Mouse (Mus musculus): ENCODE measurements around the gene Gm17455.

Gene Gm17455

GRCm38 (mm10) chr10:60399449-60399848 lies at the start of gene Gm17455:
Gm17455 (plus strand) TSS chr10:60399726.
- DNase-seq: no peak

DNA sequence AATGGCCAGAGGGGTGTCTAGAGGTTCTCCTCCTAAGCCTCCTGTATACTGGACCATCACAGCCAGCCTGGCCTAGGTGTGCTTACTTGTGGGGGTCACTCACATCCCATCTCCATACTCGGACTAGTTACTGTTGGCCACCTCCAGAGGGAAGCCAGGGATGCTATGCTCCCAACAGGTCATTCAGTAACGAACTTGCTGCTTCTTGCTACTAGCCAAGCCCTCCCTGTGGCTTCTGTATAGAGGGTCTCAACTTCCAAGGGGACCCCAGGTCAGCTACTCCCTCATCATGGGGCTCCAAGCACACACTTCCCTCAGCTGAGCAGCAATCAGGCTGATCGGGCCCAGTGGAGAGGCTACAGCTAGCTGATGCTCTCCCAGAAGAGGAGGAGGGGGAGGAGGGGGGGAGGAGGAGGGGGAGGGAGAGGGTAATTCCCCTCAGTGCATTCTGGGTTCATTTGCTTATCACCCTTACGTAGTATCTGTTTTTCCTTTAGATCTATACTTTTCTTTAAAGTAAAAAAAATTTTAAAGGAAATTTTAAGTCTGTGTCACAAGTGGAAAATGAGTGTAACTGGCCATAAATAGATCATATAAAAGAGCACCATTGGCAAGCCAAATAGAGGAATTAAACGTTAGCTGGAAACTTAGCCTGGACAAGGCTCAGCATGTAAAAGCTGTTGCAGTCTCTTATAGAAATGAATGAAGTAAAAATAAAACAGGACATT lies 49.3 kb upstream of the Gm17455 start:
- DNase-seq: no peak

DNA sequence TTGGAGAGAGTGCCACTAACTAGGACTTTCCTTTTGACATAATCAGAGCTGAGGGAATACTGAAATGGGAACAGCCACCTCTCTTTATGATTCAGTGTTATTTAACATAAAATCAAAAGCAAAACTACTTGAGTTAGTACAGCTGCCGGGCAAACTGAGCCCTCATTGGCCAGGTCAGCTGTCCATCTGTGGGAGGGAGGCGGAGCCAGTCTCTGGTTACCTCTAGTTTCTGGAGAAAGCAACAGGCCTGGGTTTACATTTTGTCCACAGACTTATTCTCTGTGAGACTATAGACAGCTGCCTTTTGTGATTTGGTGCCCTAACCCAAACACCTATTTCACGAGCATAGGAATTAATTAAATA lies 48.7 kb upstream of the Gm17455 start:
- DNase-seq: peak; percentile 95

GRCm38 (mm10) chr10:60351248-60351647 lies 48.3 kb upstream of the Gm17455 start:
- DNase-seq: peak; percentile 52

- DNase-seq: peak; percentile 71
Measured at GRCm38 (mm10) chr10:60351761-60352455, 47.6 kb upstream of the Gm17455 start.

DNA sequence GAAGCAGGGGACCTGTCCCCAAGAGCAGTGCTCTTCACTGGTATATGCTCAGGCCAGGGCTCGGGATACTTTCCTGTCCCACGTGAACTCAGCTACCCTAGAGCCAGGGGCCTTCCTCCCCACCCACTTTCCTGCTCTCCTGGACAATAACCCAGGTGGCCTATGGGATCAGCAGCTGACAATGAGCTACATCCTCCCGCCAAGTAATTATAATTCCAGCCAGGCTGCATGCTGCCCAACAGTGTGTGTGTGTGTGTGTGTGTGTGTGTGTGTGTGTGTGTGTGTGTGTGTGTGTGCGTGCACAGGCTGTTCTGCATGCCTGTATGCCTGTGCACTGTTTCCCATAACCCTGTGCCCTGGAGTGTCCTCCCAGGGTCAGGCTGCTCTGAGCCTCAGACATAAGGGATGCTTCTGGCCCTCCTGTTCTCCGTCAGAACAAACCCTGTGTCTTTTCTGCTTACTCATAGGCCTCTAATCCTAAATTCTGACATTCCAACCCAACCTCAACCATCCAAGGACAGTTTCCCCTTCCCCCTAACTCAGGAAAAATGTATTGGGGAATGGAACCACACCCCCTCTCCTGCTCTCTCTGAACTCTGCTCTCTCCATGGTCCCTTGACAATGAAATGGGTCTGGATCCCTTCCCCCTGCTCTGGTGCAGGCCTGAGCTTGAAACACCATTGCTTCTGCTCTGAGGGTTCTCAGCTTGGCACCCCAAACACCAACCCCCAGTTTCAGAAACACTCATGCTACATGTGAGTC lies 46.1 kb upstream of the Gm17455 start:
- peak; percentile 27 for DNase-seq

DNA sequence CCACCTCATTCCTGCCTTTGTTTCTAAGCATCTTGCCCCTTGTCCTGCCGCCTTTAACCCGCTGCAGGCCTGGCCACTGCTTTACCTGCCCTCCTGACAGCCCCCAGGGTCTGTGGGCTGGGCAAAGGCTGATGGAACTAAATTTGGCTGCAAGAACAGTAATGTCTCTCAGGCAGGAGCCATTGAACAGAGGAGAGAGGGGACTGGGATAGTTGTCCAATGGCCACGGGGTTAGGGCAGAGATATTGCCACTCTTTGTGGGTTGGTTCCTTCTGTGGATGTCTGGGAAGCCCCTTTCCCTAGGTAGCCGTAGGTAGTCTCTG lies 45.6 kb upstream of the Gm17455 start:
- no peak for DNase-seq

GRCm38 (mm10) chr10:60354881-60355677 lies 44.4 kb upstream of the Gm17455 start:
- DNase-seq: no peak

GRCm38 (mm10) chr10:60357441-60357840 lies 42.1 kb upstream of the Gm17455 start:
- no peak for DNase-seq

DNA sequence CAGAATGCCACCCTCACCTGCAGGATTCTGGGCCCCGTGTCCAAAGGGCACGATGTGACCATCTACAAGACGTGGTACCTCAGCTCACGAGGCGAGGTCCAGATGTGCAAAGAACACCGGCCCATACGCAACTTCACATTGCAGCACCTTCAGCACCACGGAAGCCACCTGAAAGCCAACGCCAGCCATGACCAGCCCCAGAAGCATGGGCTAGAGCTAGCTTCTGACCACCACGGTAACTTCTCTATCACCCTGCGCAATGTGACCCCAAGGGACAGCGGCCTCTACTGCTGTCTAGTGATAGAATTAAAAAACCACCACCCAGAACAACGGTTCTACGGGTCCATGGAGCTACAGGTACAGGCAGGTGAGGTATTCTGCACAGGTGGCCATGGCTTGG lies 41.6 kb upstream of the Gm17455 start:
- no peak for DNase-seq

- no peak for DNase-seq
Measured at GRCm38 (mm10) chr10:60358776-60359175, 40.8 kb upstream of the Gm17455 start.

DNA sequence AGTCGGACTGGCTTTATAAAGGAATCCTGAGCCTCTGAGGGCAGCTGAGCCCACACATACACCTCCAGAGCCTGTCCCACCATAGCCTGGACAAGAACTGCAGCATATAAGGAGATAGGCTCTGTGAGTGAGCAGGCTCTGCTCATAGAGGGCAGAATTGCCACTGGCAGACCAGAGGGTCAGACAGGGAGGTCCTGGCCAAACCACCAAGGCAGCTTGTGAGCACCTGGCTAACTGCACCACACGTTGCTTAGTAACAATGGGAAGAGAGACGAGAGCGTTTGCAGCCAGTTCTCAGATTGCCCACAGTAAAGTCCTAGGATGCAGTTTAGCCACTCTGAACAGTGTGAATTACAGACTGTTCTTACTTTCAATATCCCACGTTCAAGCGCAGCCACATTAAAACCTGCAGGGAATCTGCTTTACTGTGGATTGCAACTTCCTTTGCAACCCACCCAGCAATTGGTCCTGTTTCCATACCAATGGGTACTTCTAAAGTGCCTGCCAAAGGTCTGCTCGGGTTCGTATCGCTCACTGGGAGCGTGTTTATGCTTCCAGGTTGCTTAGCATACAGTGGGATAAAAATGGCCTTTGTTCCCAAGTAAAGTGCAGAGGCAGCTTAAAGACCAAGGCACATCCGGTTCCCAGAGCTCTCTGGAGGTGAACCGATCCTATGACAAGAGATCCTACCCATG lies 37.8 kb upstream of the Gm17455 start:
- no peak for DNase-seq

- DNase-seq: no peak
Measured at GRCm38 (mm10) chr10:60362310-60362628, 37.3 kb upstream of the Gm17455 start.

GRCm38 (mm10) chr10:60363426-60363825 lies 36.1 kb upstream of the Gm17455 start:
- no peak for DNase-seq

DNA sequence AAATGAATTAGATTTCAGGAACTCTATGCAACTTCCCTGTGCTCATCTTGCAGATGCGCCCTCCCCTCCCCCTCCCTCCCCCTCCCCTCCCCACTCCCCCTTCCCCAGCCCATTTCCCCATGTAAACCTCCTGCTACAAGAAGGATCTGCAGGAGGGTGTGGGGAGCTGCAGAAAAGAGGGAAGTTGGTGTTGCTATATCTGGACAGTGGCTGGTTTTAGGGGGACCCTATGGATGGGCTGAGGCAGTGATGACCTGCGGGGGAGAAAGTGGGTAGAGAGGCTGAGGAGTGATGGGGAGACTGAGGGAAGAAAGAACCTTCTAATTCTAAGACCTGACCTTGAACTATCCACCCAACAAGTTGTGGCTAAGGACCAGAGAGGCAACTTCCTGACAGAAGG lies 32.4 kb upstream of the Gm17455 start:
- DNase-seq: no peak

GRCm38 (mm10) chr10:60367904-60368303 lies 31.6 kb upstream of the Gm17455 start:
- DNase-seq: no peak

DNA sequence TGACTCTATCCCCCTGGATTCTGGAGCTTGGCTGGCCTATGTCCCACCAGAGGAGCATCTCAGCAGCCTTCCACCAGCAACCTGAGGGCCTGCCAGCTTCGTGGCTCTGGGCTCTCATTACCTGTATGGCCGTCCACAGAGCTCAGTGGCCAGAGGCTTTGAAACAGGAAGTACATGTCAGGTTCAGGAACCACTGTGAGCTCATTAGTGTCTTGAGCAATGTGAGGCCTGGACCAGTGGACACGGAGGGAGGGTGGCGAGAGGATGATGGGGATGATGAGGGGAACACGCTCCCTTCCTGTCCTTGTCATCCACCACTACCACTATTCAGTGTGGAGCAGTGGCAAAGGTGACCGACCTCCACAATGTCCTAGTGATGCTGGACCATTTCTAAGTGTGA lies 30.1 kb upstream of the Gm17455 start:
- no peak for DNase-seq

- no peak for DNase-seq
Measured at GRCm38 (mm10) chr10:60370098-60370497, 29.4 kb upstream of the Gm17455 start.

DNA sequence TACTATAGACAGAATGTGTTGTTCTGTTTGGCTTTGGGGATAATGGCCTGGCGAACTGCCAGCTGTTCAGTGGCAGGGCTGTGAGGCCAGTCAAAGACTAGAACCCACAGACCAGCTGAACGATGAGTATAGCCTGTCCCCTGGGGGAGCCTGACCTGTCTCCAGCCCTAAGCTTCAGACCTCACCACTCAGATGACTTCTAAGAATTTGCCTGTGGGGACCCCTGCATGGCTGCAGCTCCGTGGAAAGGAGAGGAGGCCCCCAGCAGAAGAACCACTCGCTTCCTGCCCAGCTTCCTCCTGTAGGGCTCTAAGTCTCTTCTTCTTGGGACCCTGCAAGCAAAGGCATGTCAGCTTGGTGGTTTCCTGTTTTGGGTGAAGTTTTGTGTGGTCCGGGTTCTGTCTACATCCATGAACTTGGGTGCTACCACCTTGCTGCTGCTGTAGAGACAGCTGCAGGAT lies 28.9 kb upstream of the Gm17455 start:
- DNase-seq: no peak

DNA sequence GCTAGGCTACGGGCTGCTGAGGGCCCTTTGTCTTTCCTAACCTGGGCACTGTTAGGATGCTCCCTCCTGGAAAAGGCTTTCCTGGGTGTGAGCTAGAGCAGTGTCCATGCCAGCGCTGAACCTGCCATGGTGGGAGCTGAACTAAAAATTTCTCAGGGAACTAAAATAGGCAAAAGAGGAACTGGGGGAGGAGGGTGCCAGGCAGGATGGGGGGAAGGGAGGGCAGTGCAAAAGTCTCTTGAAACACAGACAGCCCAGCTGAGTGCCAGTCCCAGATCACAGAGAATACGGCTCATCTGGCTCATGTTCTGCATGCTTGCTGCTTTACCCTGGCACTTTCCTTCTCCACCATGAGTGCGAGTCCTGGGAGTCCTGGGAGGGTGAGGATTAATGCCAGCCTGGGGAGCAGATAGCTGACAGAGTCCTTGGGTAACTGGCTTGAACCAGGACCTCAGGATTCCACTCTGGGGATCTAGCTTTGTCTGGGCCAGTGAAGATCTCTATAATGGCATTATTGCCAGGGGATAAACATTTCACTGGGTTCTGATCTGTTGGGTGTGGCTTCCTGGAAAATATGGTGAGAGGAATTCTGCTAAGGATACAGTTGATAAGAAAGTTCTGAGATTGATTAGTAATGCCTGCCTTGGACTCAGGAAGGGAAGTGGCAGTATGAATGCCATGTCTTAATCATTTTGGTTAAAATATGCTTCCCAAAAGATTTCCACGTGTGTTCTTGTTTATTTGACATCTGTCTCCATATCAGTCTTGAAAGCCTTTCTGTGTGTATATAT lies 27.7 kb upstream of the Gm17455 start:
- DNase-seq: no peak

DNA sequence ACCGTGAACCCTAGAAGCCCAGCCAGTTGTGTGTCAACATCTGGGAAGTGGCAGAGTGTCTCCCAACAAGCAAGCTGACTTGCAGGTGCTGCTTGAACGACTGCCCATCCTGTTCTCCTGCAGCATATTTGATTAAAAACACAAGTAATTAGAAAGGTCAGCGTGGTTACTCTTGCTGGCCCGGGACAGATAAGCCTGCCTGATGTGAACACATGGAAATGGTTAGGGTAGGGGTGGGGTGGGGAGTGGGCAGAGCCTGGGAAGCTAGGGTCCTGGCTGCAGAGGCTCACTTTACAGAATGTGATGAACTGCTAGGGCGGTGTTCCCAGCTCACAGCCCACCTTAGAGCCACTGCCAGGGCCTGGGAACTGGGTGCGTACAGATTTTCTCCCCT lies 26.0 kb upstream of the Gm17455 start:
- DNase-seq: no peak

Data from kidney, postnatal 10 days (tissue).